Mouse (Mus musculus): Measurements from ENCODE around the gene Ankrd40.

- no peak for TF ChIP-seq CTCF (IDR thresholded peaks at IDR 0.05; ENCODE audit: low read depth)
- TF ChIP-seq EP300 (IDR thresholded peaks at IDR 0.05; ENCODE audit: low read depth) = no peak
Measured at GRCm38 (mm10) chr11:94350337-94350736, 22.5 kb downstream of the Ankrd40 start.
